Mouse (Mus musculus) kidney, postnatal 14 days (tissue): Measurements from ENCODE around the gene Lpp.

Experiments used
- DNase-seq: peaks from one replicate; pipeline ENCODE4 v3.0.0; 2022; ENCODE audit warnings: mixed read lengths

Gene Lpp

GRCm38 (mm10) chr16:24506237-24506636 is 112.9 kb downstream of the Lpp start:
- no peak for DNase-seq

- DNase-seq: no peak
Observed at GRCm38 (mm10) chr16:24506740-24507139, 113.4 kb downstream of the Lpp start.

- DNase-seq: no peak
Observed at GRCm38 (mm10) chr16:24507927-24508540, 114.7 kb downstream of the Lpp start.

GRCm38 (mm10) chr16:24509100-24509812 is 115.9 kb downstream of the Lpp start:
- DNase-seq: no peak

GRCm38 (mm10) chr16:24509813-24510166 is 116.5 kb downstream of the Lpp start:
- DNase-seq: no peak

- no peak for DNase-seq
Observed at GRCm38 (mm10) chr16:24513228-24513627, 119.9 kb downstream of the Lpp start.

GRCm38 (mm10) chr16:24514802-24515727 is 121.8 kb downstream of the Lpp start:
- no peak for DNase-seq

GRCm38 (mm10) chr16:24516993-24517392 is 123.7 kb downstream of the Lpp start:
- no peak for DNase-seq

GRCm38 (mm10) chr16:24517501-24518042 is 124.3 kb downstream of the Lpp start:
- no peak for DNase-seq

GRCm38 (mm10) chr16:24518785-24519184 is 125.5 kb downstream of the Lpp start:
- no peak for DNase-seq

GRCm38 (mm10) chr16:24527219-24527618 is 133.9 kb downstream of the Lpp start:
- DNase-seq: no peak

- no peak for DNase-seq
Observed at GRCm38 (mm10) chr16:24531681-24532080, 138.4 kb downstream of the Lpp start.

- DNase-seq: no peak
Observed at GRCm38 (mm10) chr16:24535221-24535620, 141.9 kb downstream of the Lpp start.

GRCm38 (mm10) chr16:24536261-24536660 is 143.0 kb downstream of the Lpp start:
- no peak for DNase-seq

GRCm38 (mm10) chr16:24539003-24539402 is 145.7 kb downstream of the Lpp start:
- DNase-seq: no peak

- DNase-seq: no peak
Observed at GRCm38 (mm10) chr16:24542864-24543263, 149.6 kb downstream of the Lpp start.

GRCm38 (mm10) chr16:24545366-24545765 is 152.1 kb downstream of the Lpp start:
- DNase-seq: no peak

GRCm38 (mm10) chr16:24558458-24558857 is 165.2 kb downstream of the Lpp start:
- DNase-seq: no peak

GRCm38 (mm10) chr16:24559811-24560210 is 166.5 kb downstream of the Lpp start:
- DNase-seq: no peak

GRCm38 (mm10) chr16:24560998-24561397 is 167.7 kb downstream of the Lpp start:
- no peak for DNase-seq

GRCm38 (mm10) chr16:24561602-24562001 is 168.3 kb downstream of the Lpp start:
- no peak for DNase-seq

- no peak for DNase-seq
Observed at GRCm38 (mm10) chr16:24565311-24565710, 172.0 kb downstream of the Lpp start.

GRCm38 (mm10) chr16:24566277-24566676 is 173.0 kb downstream of the Lpp start:
- peak; percentile 59 for DNase-seq
